Mouse (Mus musculus) thymus, adult 2 months (tissue): ENCODE data around the gene Scgn. TPM values are rescaled to one million over a fixed set of nuclear protein-coding genes. Genes with fewer than 3 reads are reported as not detected.

Experiments
- DNase-seq: peaks from one replicate; pipeline ENCODE4 v3.0.0; 2021
- H3K27ac ChIP-seq: fragments of 200-500 bp; 2 replicates; pipeline ENCODE4 v1.5.1; 2012; ENCODE audit warnings: low read length, control low read depth; ENCODE audit not compliant: control insufficient read depth, insufficient read depth
- H3K27me3 ChIP-seq: fragments of 200-500 bp; 2 replicates; pipeline ENCODE4 v1.6.1; 2012; ENCODE audit warnings: mild to moderate bottlenecking, low read length, moderate library complexity, mixed read lengths; ENCODE audit not compliant: control insufficient read depth, insufficient read depth
- H3K36me3 ChIP-seq: fragments of 200-500 bp; 2 replicates; pipeline ENCODE4 v1.6.1; 2012; ENCODE audit warnings: mild to moderate bottlenecking, low read length, moderate library complexity; ENCODE audit not compliant: control insufficient read depth, insufficient read depth
- H3K4me1 ChIP-seq: fragments of 200-500 bp; replicated peaks from 2 replicates; pipeline ENCODE4 v1.6.1; 2012; ENCODE audit warnings: low read length; ENCODE audit not compliant: control insufficient read depth, insufficient read depth
- H3K4me3 ChIP-seq: fragments of 200-500 bp; 2 replicates; pipeline ENCODE4 v1.5.1; 2012; ENCODE audit warnings: mild to moderate bottlenecking, low read length, control low read depth, moderate library complexity; ENCODE audit not compliant: control insufficient read depth, insufficient read depth
- CTCF ChIP-seq: fragments of 200-500 bp; IDR thresholded peaks from 2 replicates; pipeline ENCODE4 v1.5.1; 2012; ENCODE audit warnings: mild to moderate bottlenecking, control low read depth, low read length, moderate library complexity, borderline replicate concordance; ENCODE audit not compliant: control insufficient read depth, poor library complexity, insufficient read depth; ENCODE audit errors: extremely low read depth
- POLR2A ChIP-seq: fragments of 200-500 bp; IDR thresholded peaks from 2 replicates; pipeline ENCODE4 v1.6.1; 2012; ENCODE audit warnings: mild to moderate bottlenecking, low read length, control low read depth, moderate library complexity; ENCODE audit not compliant: control insufficient read depth, poor library complexity, insufficient read depth; ENCODE audit errors: extremely low read depth
- WGBS: fragments of 180-500 bp; shearing (Covaris S2); methylation state at CpG from one replicate; pipeline ENCODE4 v1.1.7; 2018; 5-methylcytosine and 5-hydroxymethylcytosine counted together
- polyA plus RNA-seq: library from polyadenylated mRNA; depleted of rRNA; stranded (reverse); fragments of >200 nt; gene quantifications from 2 replicates; pipeline ENCODE4 v1.2.3, GENCODE M21; 2012

Scgn gene
- polyA plus RNA-seq, 1 experiment, result 0.11 TPM

- no peak for TF ChIP-seq CTCF
- TF ChIP-seq POLR2A, result no peak
- DNase-seq, result no peak
- 87% methylated on average over 14 of the region's 14 CpGs for WGBS
- Histone ChIP-seq H3K36me3 (no peaks in the 10 kb centered on the region), H3K27me3 (no peaks in the 10 kb centered on the region), H3K4me3 (no peak overlapping the region), H3K4me1 (no peaks in the 10 kb centered on the region), H3K27ac (no peak overlapping the region)
These were observed 41.3 kb downstream of the Scgn start for GRCm38 (mm10) chr13:23949484-23950246.

GRCm38 (mm10) chr13:23946254-23946653 is 44.8 kb downstream of the Scgn start:
- WGBS, result 90% methylated on average over 2 of the region's 2 CpGs
- DNase-seq, result no peak
- Histone ChIP-seq H3K36me3 (no peaks in the 10 kb centered on the region), H3K4me3 (no peak overlapping the region), H3K4me1 (no peaks in the 10 kb centered on the region), H3K27me3 (no peaks in the 10 kb centered on the region), H3K27ac (no peak overlapping the region)
- no peak for TF ChIP-seq CTCF
- no peak for TF ChIP-seq POLR2A

- TF ChIP-seq CTCF, result no peak
- TF ChIP-seq POLR2A, result no peak
- Histone ChIP-seq H3K4me1 (no peaks in the 10 kb centered on the region), H3K27ac (no peak overlapping the region), H3K27me3 (no peaks in the 10 kb centered on the region), H3K4me3 (no peak overlapping the region), H3K36me3 (no peaks in the 10 kb centered on the region)
- DNase-seq, result no peak
- WGBS, result 80% methylated on average over 2 of the region's 2 CpGs
These were observed 48.2 kb downstream of the Scgn start for GRCm38 (mm10) chr13:23942861-23943260.

GRCm38 (mm10) chr13:23940291-23940690 is 50.7 kb downstream of the Scgn start:
- TF ChIP-seq CTCF, result no peak
- no peak for TF ChIP-seq POLR2A

GRCm38 (mm10) chr13:23938699-23939098 is 52.3 kb downstream of the Scgn start:
- TF ChIP-seq CTCF (no peak), POLR2A (no peak)
- H3K4me3 ChIP-seq, result no peak overlapping the region
- no peaks in the 10 kb centered on the region for H3K36me3 ChIP-seq
- no peaks in the 10 kb centered on the region for H3K27me3 ChIP-seq
- no peak for DNase-seq
- H3K27ac ChIP-seq, result no peak overlapping the region
- WGBS, result 95% methylated on average over 1 of the region's 1 CpGs
- H3K4me1 ChIP-seq, result no peaks in the 10 kb centered on the region

More at GRCm38 (mm10) chr13:23940291-23940690, 50.7 kb downstream of the Scgn start:
- H3K27ac ChIP-seq, result no peak overlapping the region
- no peaks in the 10 kb centered on the region for H3K27me3 ChIP-seq
- no peaks in the 10 kb centered on the region for H3K36me3 ChIP-seq
- H3K4me3 ChIP-seq, result no peak overlapping the region
- no peaks in the 10 kb centered on the region for H3K4me1 ChIP-seq
- no peak for DNase-seq
- 82% methylated on average over 6 of the region's 6 CpGs for WGBS

GRCm38 (mm10) chr13:23934211-23934520 is 56.8 kb downstream of the Scgn start, which contains the start of gene Hist1h2aa:
TSS of gene Hist1h2aa (plus strand) at chr13:23934462.
- TF ChIP-seq CTCF (no peak), POLR2A (no peak)
- H3K27me3 ChIP-seq, result no peaks in the 10 kb centered on the region
- H3K36me3 ChIP-seq, result no peaks in the 10 kb centered on the region
- no peaks in the 10 kb centered on the region for H3K4me1 ChIP-seq
- 97% methylated on average over 10 of the region's 10 CpGs for WGBS
- H3K27ac ChIP-seq, result no peak within 1 kb of the TSS
- DNase-seq, result no peak
- H3K4me3 ChIP-seq, result no peak within 1 kb of the TSS

GRCm38 (mm10) chr13:23933421-23934210 is 57.4 kb downstream of the Scgn start, which contains the start of gene Hist1h2ba:
TSS of gene Hist1h2ba (minus strand) at chr13:23934156.
- Histone ChIP-seq H3K36me3 (no peaks in the 10 kb centered on the region), H3K27ac (no peak within 1 kb of the TSS), H3K4me1 (no peaks in the 10 kb centered on the region), H3K27me3 (no peaks in the 10 kb centered on the region), H3K4me3 (no peak within 1 kb of the TSS)
- TF ChIP-seq CTCF, result no peak
- no peak for TF ChIP-seq POLR2A
- no peak for DNase-seq
- WGBS, result 97% methylated on average over 39 of the region's 39 CpGs
